Mouse (Mus musculus) myocyte (in vitro differentiated cells): Measurements from ENCODE around the gene Pgm3.

Source experiments
- MAX ChIP-seq: IDR thresholded peaks from one replicate; pipeline ENCODE4 v1.6.1; 2011; ENCODE audit warnings: low read depth, mild to moderate bottlenecking, control low read depth
- POLR2A ChIP-seq: IDR thresholded peaks from one replicate; pipeline ENCODE4 v1.6.1; 2011; ENCODE audit warnings: low read depth, mild to moderate bottlenecking, control low read depth, moderate library complexity; ENCODE audit not compliant: insufficient read length

DNA sequence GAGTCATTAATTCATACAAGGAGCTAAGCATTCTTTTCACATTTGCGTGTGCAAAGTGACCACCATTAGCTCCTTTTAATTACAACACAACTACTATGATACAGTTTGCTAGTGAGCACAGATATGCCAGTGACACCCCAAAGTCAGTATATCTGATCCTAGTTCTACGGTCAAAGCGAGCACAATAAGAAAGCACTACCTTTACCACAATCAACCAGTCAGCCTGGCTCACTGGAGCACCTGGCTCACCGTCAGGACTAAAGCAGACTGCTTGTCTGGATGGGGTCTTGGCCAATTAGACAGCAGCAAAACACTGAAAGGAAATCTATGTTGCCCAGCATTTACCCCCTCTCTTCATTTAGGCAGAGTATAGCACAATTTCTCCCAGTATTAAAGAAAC lies 40.4 kb upstream of the Pgm3 start:
- TF ChIP-seq MAX (no peak), POLR2A (no peak)
